ENCODE assay signal across 10 mouse cellular contexts in the genomic region with DNA sequence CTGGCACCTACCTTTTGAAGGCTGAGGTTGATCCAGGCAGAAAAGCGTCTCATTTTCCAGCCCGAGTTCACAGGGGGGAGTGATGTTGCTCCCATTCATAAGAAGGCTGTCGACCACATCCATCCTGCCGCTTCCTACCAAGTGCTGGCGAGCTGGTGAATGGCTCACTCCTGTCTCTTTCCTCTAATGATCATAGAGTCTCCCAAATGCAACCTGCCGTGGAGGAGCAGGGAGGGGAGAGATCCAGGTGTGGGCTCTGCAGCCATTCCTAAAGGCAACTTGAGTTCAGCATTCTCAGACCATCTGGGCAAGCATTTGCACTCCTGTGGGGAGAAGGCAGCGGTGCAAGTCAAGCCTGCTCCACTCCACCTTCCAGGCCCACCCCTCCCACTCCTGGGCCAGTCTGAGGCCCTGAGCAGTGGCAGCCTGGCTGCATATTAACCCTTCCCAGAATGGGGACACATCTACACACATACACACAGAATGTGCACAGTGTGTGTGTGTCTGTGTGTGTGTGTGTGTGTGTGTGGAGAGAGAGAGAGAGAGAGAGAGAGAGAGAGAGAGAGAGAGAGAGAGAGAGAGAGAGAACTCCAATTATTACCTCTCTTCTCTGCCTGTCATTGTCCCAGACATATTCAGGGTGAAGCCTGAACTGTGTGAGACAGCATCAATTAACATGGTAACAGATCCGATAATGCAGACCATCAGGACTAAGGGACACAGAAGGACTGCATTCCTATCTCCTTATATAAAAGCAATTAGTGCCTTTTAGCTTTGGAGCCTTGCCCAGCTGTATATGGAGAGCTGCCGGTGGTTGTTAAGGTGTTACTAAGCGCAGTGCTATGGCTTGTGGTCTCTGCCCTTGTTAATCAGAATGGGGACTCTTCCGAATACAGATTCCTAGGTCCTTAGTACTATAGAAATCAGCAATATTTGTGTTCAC. TPM values are rescaled to one million over a fixed set of nuclear protein-coding genes. Genes with fewer than 3 reads are reported as not detected.
DNase-seq lines count a peak whose midpoint lies in the region; ATAC-seq lines count a peak whose summit lies in the region.
"Had no signal": no experiment of that assay in that cellular context is flagged by ENCODE, and none has a peak within 500 bp of the region (broad histone marks: within the 10 kb centered on the region; RNA-seq: fewer than 3 reads in every experiment).

A gene (minus strand): TSS at position 471 of the 943 bp plus-strand sequence.

- H3K9ac ChIP-seq in forebrain, embryonic 13.5 days = peak within 1 kb of the TSS; percentile 51; the same call in 1 of the 2 replicates
- no peak within 1 kb of the TSS for H3K9ac ChIP-seq in kidney, embryonic 15.5 days
- H3K9ac ChIP-seq in liver, embryonic 11.5 days (ENCODE audit: low read depth, low read length) = no peak within 1 kb of the TSS

- peak within 1 kb of the TSS; percentile 73 for H3K27ac ChIP-seq in forebrain, embryonic 13.5 days
- H3K27ac ChIP-seq in kidney, embryonic 15.5 days = no peak within 1 kb of the TSS
- no peak within 1 kb of the TSS for H3K27ac ChIP-seq in liver, embryonic 11.5 days (ENCODE audit: low read depth, low read length)

- H3K9me3 ChIP-seq in forebrain, embryonic 13.5 days (replicated peaks) = no peaks in the 10 kb centered on the region
- no peaks in the 10 kb centered on the region for H3K9me3 ChIP-seq in kidney, embryonic 15.5 days (replicated peaks)
- H3K9me3 ChIP-seq in liver, embryonic 11.5 days (ENCODE audit: control insufficient read depth, low read length) = no peaks in the 10 kb centered on the region

- H3K27me3 ChIP-seq in forebrain, embryonic 13.5 days = no peaks in the 10 kb centered on the region
- H3K27me3 ChIP-seq in kidney, embryonic 15.5 days = no peaks in the 10 kb centered on the region
- no peaks in the 10 kb centered on the region for H3K27me3 ChIP-seq in liver, embryonic 11.5 days (replicated peaks; ENCODE audit: control insufficient read depth, insufficient read depth, low read length)

- peaks cover 34% of the 10 kb centered on the region for H3K4me1 ChIP-seq in forebrain, embryonic 13.5 days
- peaks cover 12% of the 10 kb centered on the region for H3K4me1 ChIP-seq in kidney, embryonic 15.5 days
- H3K4me1 ChIP-seq in liver, embryonic 11.5 days (replicated peaks; ENCODE audit: control insufficient read depth, insufficient read depth, low read length) = no peaks in the 10 kb centered on the region

- DNase-seq in Muller cell, postnatal 12 days (ENCODE audit: inconsistent ontology term) = peak; percentile 12
- peak; percentile 24 for DNase-seq in mesoderm, embryonic 11.5 days (ENCODE audit: low read depth, low spot score)
- DNase-seq in layer of hippocampus, postnatal 25 days (ENCODE audit: extremely low spot score in 1 of 2, low spot score in 1 of 2) = no peak
- no peak for DNase-seq in liver, embryonic 11.5 days (ENCODE audit: low spot score)
- no peak for DNase-seq in cerebellum, adult 18-20 months
- DNase-seq in gastrocnemius, adult 8-10 months (ENCODE audit: low spot score in 2 of 2) = no peak
- DNase-seq: thymus, postnatal 4 days had no signal

- WGBS in forebrain, embryonic 13.5 days = 14% methylated on average over 11 of the region's 11 CpGs
- WGBS in kidney, embryonic 15.5 days = 33% methylated on average over 11 of the region's 11 CpGs
- WGBS in liver, embryonic 11.5 days = 63% methylated on average over 11 of the region's 11 CpGs

- H3K4me2 ChIP-seq in forebrain, embryonic 13.5 days = peak within 1 kb of the TSS; percentile 44
- peak within 1 kb of the TSS; percentile 44 for H3K4me2 ChIP-seq in kidney, embryonic 15.5 days
- no peak within 1 kb of the TSS for H3K4me2 ChIP-seq in liver, embryonic 11.5 days

- H3K36me3 ChIP-seq in forebrain, embryonic 13.5 days (ENCODE audit: poor library complexity, severe bottlenecking) = no peaks in the 10 kb centered on the region
- no peaks in the 10 kb centered on the region for H3K36me3 ChIP-seq in kidney, embryonic 15.5 days
- H3K36me3 ChIP-seq in liver, embryonic 11.5 days (ENCODE audit: control insufficient read depth, insufficient read depth, low read length) = no peaks in the 10 kb centered on the region

- peak; percentile 92 for ATAC-seq in forebrain, embryonic 13.5 days
- peak; percentile 90 for ATAC-seq in kidney, embryonic 15.5 days (replicated peaks; ENCODE audit: low FRiP score)
- ATAC-seq in liver, embryonic 11.5 days (replicated peaks; ENCODE audit: low FRiP score) = no peak

- peak within 1 kb of the TSS; percentile 16; the same call in 1 of the 2 replicates for H3K4me3 ChIP-seq in forebrain, embryonic 13.5 days
- H3K4me3 ChIP-seq in kidney, embryonic 15.5 days (replicated peaks) = no peak within 1 kb of the TSS
- H3K4me3 ChIP-seq in liver, embryonic 11.5 days (ENCODE audit: low read depth, low read length) = no peak within 1 kb of the TSS
- H3K4me3 ChIP-seq: myocyte had no signal

RNA-seq across cellular contexts. Expression of the gene that starts here (rescaled TPM):
- polyA plus RNA-seq in forebrain, embryonic 13.5 days (2015; fragmentation: Nextera tagmentation; extraction: Ambion mirVana) = 3.5 and 4.4 TPM in 2 replicates
- polyA plus RNA-seq in kidney, embryonic 15.5 days (2015; fragmentation: Nextera tagmentation; extraction: Ambion mirVana) = 3.9 and 4.3 TPM in 2 replicates
- total RNA-seq in layer of hippocampus, postnatal 25 days (2021) = not detected
- 0.18 and 0.19 TPM in 2 replicates for polyA plus RNA-seq in liver, embryonic 11.5 days (2014; fragmentation: Nextera tagmentation; extraction: Ambion mirVana)
- total RNA-seq in gastrocnemius, adult 8-10 months (2022) = not detected
- polyA plus RNA-seq: myocyte had no signal

Comparison
In these comparisons a context has a peak if more than half of its experiments do, and no peak if none do; other contexts are left out.
1. DNase-seq: peak in Muller cell, postnatal 12 days (single experiment) and mesoderm, embryonic 11.5 days (single experiment); none in layer of hippocampus, postnatal 25 days (0 of 2), liver, embryonic 11.5 days (single experiment), cerebellum, adult 18-20 months (0 of 2) and gastrocnemius, adult 8-10 months (0 of 2).